Comparison of ENCODE assay signal across 10 mouse cellular contexts in genomic region chr9:106269879-106270278, GRCm38 (mm10). TPM values are rescaled to one million over a fixed set of nuclear protein-coding genes. Genes with fewer than 3 reads are reported as not detected.
DNase-seq lines count a peak whose midpoint lies in the region; ATAC-seq and TF ChIP-seq lines count a peak whose summit lies in the region.
"Had no signal": no experiment of that assay in that cellular context is flagged by ENCODE, and none has a peak within 500 bp of the region (broad histone marks: within the 10 kb centered on the region; RNA-seq: fewer than 3 reads in every experiment).

No protein-coding gene starts in this region.

- H3K9ac ChIP-seq in lung, embryonic 16.5 days (ENCODE audit: low read length): no peak overlapping the region
- no peak overlapping the region for H3K9ac ChIP-seq in hindbrain, postnatal 0 days (replicated peaks; ENCODE audit: low read length)
- H3K9ac ChIP-seq in neural tube, embryonic 14.5 days (replicated peaks; ENCODE audit: low read depth, low read length): no peak overlapping the region

- TF ChIP-seq CTCF in hindbrain, postnatal 0 days (IDR thresholded peaks at IDR 0.05; ENCODE audit: low read depth): no peak
- no peak for TF ChIP-seq CTCF in lung, adult 2 months (IDR thresholded peaks at IDR 0.05; ENCODE audit: insufficient read depth, low read length)

- no peak overlapping the region for H3K4me3 ChIP-seq in lung, embryonic 16.5 days (ENCODE audit: low read length)
- H3K4me3 ChIP-seq in hindbrain, postnatal 0 days (ENCODE audit: low read length): no peak overlapping the region
- H3K4me3 ChIP-seq in neural tube, embryonic 14.5 days (ENCODE audit: low read depth, low read length): no peak overlapping the region
- no peak overlapping the region for H3K4me3 ChIP-seq in lung, adult 2 months (replicated peaks; ENCODE audit: extremely low read depth, low read depth, low read length)

- no peak overlapping the region for H3K27ac ChIP-seq in lung, embryonic 16.5 days (ENCODE audit: low read length)
- peak overlapping the region; percentile 61 for H3K27ac ChIP-seq in hindbrain, postnatal 0 days
- peak overlapping the region; percentile 7; the same call in 1 of the 2 replicates for H3K27ac ChIP-seq in neural tube, embryonic 14.5 days (ENCODE audit: low read depth, low read length)

- no peaks in the 10 kb centered on the region for H3K9me3 ChIP-seq in lung, embryonic 16.5 days (ENCODE audit: control insufficient read depth, low read length)
- H3K9me3 ChIP-seq in hindbrain, postnatal 0 days (ENCODE audit: low read length): no peaks in the 10 kb centered on the region
- no peaks in the 10 kb centered on the region for H3K9me3 ChIP-seq in neural tube, embryonic 14.5 days (ENCODE audit: control insufficient read depth, low read length)
- H3K9me3 ChIP-seq: megakaryocyte, embryonic 14.5 days had no signal

- no peaks in the 10 kb centered on the region for H3K27me3 ChIP-seq in lung, embryonic 16.5 days (ENCODE audit: control insufficient read depth, insufficient read depth, low read depth, low read length)
- H3K27me3 ChIP-seq in hindbrain, postnatal 0 days (ENCODE audit: insufficient read depth, low read length): no peaks in the 10 kb centered on the region
- no peaks in the 10 kb centered on the region for H3K27me3 ChIP-seq in neural tube, embryonic 14.5 days (ENCODE audit: control insufficient read depth, insufficient read depth, low read length)

- no peak for TF ChIP-seq POLR2A in lung, adult 2 months (IDR thresholded peaks at IDR 0.05; ENCODE audit: borderline replicate concordance, extremely low read depth, low read depth, low read length)

- no peak for DNase-seq in lung, postnatal 25 days (ENCODE audit: low spot score)
- DNase-seq in embryo, embryonic 11 days: peak; percentile 39
- peak; percentile 48 for DNase-seq in hindbrain, postnatal 0 days (ENCODE audit: low spot score)
- DNase-seq in kidney, adult 9 months: no peak
- no peak for DNase-seq in left cerebral cortex, adult 18-20 months (ENCODE audit: low spot score in 2 of 2)
- DNase-seq in lung, adult 2 months: no peak

- ATAC-seq in lung, embryonic 16.5 days (ENCODE audit: low read depth): 0 out of 2 replicates have a peak, but pooled peaks have one; percentile 29
- peak; percentile 72; the same call in 1 of the 2 replicates for ATAC-seq in hindbrain, postnatal 0 days
- peak; percentile 72; the same call in 1 of the 2 replicates for ATAC-seq in neural tube, embryonic 14.5 days (ENCODE audit: low read depth)
- ATAC-seq: inflammation-experienced regulatory T-cells, adult 6 months had no signal

- no peak overlapping the region for H3K4me2 ChIP-seq in lung, embryonic 16.5 days (ENCODE audit: low read depth, low read length)
- H3K4me2 ChIP-seq in hindbrain, postnatal 0 days (ENCODE audit: low read depth, low read length): no peak overlapping the region
- no peak overlapping the region for H3K4me2 ChIP-seq in neural tube, embryonic 14.5 days (ENCODE audit: low read depth, low read length)

- 25% methylated on average over 2 of the region's 2 CpGs for WGBS in lung, embryonic 16.5 days
- 5% methylated on average over 2 of the region's 2 CpGs for WGBS in hindbrain, postnatal 0 days
- 5% methylated on average over 2 of the region's 2 CpGs for WGBS in neural tube, embryonic 14.5 days
- WGBS in lung, adult 2 months: 27% methylated on average over 2 of the region's 2 CpGs

- H3K36me3 ChIP-seq in lung, embryonic 16.5 days (ENCODE audit: control insufficient read depth, insufficient read depth, low read length): no peaks in the 10 kb centered on the region
- no peaks in the 10 kb centered on the region for H3K36me3 ChIP-seq in hindbrain, postnatal 0 days (ENCODE audit: insufficient read depth, low read length)
- H3K36me3 ChIP-seq in neural tube, embryonic 14.5 days (ENCODE audit: control insufficient read depth, insufficient read depth, low read length): no peaks in the 10 kb centered on the region

- no peaks in the 10 kb centered on the region; the same call in 1 of the 2 replicates for H3K4me1 ChIP-seq in lung, embryonic 16.5 days (replicated peaks; ENCODE audit: control insufficient read depth, insufficient read depth, low read length)
- peaks cover 16% of the 10 kb centered on the region for H3K4me1 ChIP-seq in hindbrain, postnatal 0 days (ENCODE audit: insufficient read depth, low read length)
- H3K4me1 ChIP-seq in neural tube, embryonic 14.5 days (ENCODE audit: control insufficient read depth, insufficient read depth, low read length): 0 out of 2 replicates have a peak, but pooled peaks cover 3% of the 10 kb centered on the region
- peaks cover 8% of the 10 kb centered on the region for H3K4me1 ChIP-seq in lung, adult 2 months (ENCODE audit: control insufficient read depth, insufficient read depth, low read length)

RNA-seq across cellular contexts. Expression of gene Poc1a, which starts 11.0 kb away (rescaled TPM):
- polyA plus RNA-seq in lung, embryonic 16.5 days (2015; fragmentation: Nextera tagmentation; extraction: Ambion mirVana): 32.3 and 32.4 TPM in 2 replicates
- total RNA-seq in hindbrain, postnatal 0 days (2014; rRNA removed): 9.3 and 9.8 TPM in 2 replicates
- 9.2 and 10.8 TPM in 2 replicates for polyA plus RNA-seq in hindbrain, postnatal 0 days (2015; fragmentation: Nextera tagmentation; extraction: Ambion mirVana)
- polyA plus RNA-seq in neural tube, embryonic 14.5 days (2014; fragmentation: Nextera tagmentation; extraction: Ambion mirVana): 4.5 and 5.8 TPM in 2 replicates
- 10 to 100 TPM; 14.8 to 16.1 TPM for total RNA-seq in left cerebral cortex, adult 18-20 months (2021)
- 5.7 and 7.9 TPM in 2 replicates for polyA plus RNA-seq in lung, adult 2 months (2012; rRNA removed)

RNA-seq across cellular contexts. Expression of gene Alas1, which starts 21.4 kb away (rescaled TPM):
- polyA plus RNA-seq in lung, embryonic 16.5 days (2015; fragmentation: Nextera tagmentation; extraction: Ambion mirVana): 139 and 145 TPM in 2 replicates
- 80.9 and 92.7 TPM in 2 replicates for total RNA-seq in hindbrain, postnatal 0 days (2014; rRNA removed)
- 80.4 and 92.3 TPM in 2 replicates for polyA plus RNA-seq in hindbrain, postnatal 0 days (2015; fragmentation: Nextera tagmentation; extraction: Ambion mirVana)
- 99.7 and 104 TPM in 2 replicates for polyA plus RNA-seq in neural tube, embryonic 14.5 days (2014; fragmentation: Nextera tagmentation; extraction: Ambion mirVana)
- total RNA-seq in left cerebral cortex, adult 18-20 months (2021): 100 to 1,000 TPM; 135 to 137 TPM
- 443 and 458 TPM in 2 replicates for polyA plus RNA-seq in lung, adult 2 months (2012; rRNA removed)

RNA-seq across cellular contexts. Expression of gene Tlr9, which starts 47.5 kb away (rescaled TPM):
- 0.11 TPM in 1 of 2 replicates, not detected in the other for polyA plus RNA-seq in lung, embryonic 16.5 days (2015; fragmentation: Nextera tagmentation; extraction: Ambion mirVana)
- total RNA-seq in hindbrain, postnatal 0 days (2014; rRNA removed): 0.36 and 0.37 TPM in 2 replicates
- 0.09 and 0.11 TPM in 2 replicates for polyA plus RNA-seq in hindbrain, postnatal 0 days (2015; fragmentation: Nextera tagmentation; extraction: Ambion mirVana)
- 0.08 and 0.09 TPM in 2 replicates for polyA plus RNA-seq in neural tube, embryonic 14.5 days (2014; fragmentation: Nextera tagmentation; extraction: Ambion mirVana)
- total RNA-seq in left cerebral cortex, adult 18-20 months (2021): under 1 TPM; 0.91 to 0.95 TPM
- polyA plus RNA-seq in lung, adult 2 months (2012; rRNA removed): 6.0 and 6.4 TPM in 2 replicates

Comparison
In these comparisons a context has a peak if more than half of its experiments do, and no peak if none do; other contexts are left out.
1. DNase-seq: peak in embryo, embryonic 11 days (single experiment) and hindbrain, postnatal 0 days (single experiment); none in lung, postnatal 25 days (single experiment), kidney, adult 9 months (single experiment), left cerebral cortex, adult 18-20 months (0 of 2) and lung, adult 2 months (single experiment).
2. Peak in every context shown above with its lines, with median percentiles within 50 percentile points of each other: ATAC-seq.